Mouse (Mus musculus) liver, adult 2 months (tissue): ENCODE measurements around the gene Glis1. TPM values are rescaled to one million over a fixed set of nuclear protein-coding genes. Genes with fewer than 3 reads are reported as not detected.

Experiments used
- DNase-seq: peaks from one replicate; pipeline ENCODE4 v3.0.0-alpha.2; 2011; ENCODE audit warnings: low read depth, low spot score; ENCODE audit errors: extremely low read depth
- H3K27ac ChIP-seq: fragments of 200-500 bp; replicated peaks from 2 replicates; pipeline ENCODE4 v1.5.1; 2012; ENCODE audit warnings: low read depth, mild to moderate bottlenecking, control low read depth, inconsistent platforms, low read length; ENCODE audit not compliant: insufficient read depth
- H3K27me3 ChIP-seq: fragments of 200-500 bp; 2 replicates; pipeline ENCODE4 v1.6.1; 2012; ENCODE audit warnings: mild to moderate bottlenecking, moderate library complexity, low read length, inconsistent platforms; ENCODE audit not compliant: control insufficient read depth, insufficient read depth
- H3K36me3 ChIP-seq: fragments of 200-500 bp; 2 replicates; pipeline ENCODE4 v1.6.1; 2012; ENCODE audit warnings: low read length, inconsistent platforms; ENCODE audit not compliant: control insufficient read depth, insufficient read depth
- H3K4me1 ChIP-seq: fragments of 200-500 bp; 2 replicates; pipeline ENCODE4 v1.6.1; 2011; ENCODE audit warnings: low read length; ENCODE audit not compliant: control insufficient read depth, insufficient read depth
- H3K4me3 ChIP-seq: fragments of 200-500 bp; 2 replicates; pipeline ENCODE4 v1.5.1; 2011; ENCODE audit warnings: low read depth, mild to moderate bottlenecking, control low read depth, low read length, moderate library complexity; ENCODE audit not compliant: insufficient read depth
- H3K79me2 ChIP-seq: fragments of 200-500 bp; 2 replicates; pipeline ENCODE4 v1.6.1; 2012; ENCODE audit warnings: inconsistent platforms, mild to moderate bottlenecking, low read length, moderate library complexity; ENCODE audit not compliant: control insufficient read depth, insufficient read depth
- H3K9ac ChIP-seq: fragments of 200-500 bp; 2 replicates; pipeline ENCODE4 v1.6.1; 2012; ENCODE audit warnings: low read depth, mild to moderate bottlenecking, control low read depth, inconsistent platforms, low read length
- CTCF ChIP-seq: fragments of 200-500 bp; IDR thresholded peaks from 2 replicates; pipeline ENCODE4 v1.5.1; 2011; ENCODE audit warnings: low read depth, low read length, control low read depth
- POLR2A ChIP-seq: fragments of 200-500 bp; IDR thresholded peaks from 2 replicates; pipeline ENCODE4 v1.6.1; 2011; ENCODE audit warnings: low read length, control low read depth; ENCODE audit not compliant: insufficient read depth; ENCODE audit errors: extremely low read depth
- WGBS: fragments of 180-500 bp; shearing (Covaris S2); methylation state at CpG from one replicate; pipeline ENCODE4 v1.1.7; 2018; 5-methylcytosine and 5-hydroxymethylcytosine counted together
- polyA plus RNA-seq: library from polyadenylated mRNA; depleted of rRNA; stranded (reverse); fragments of >200 nt; gene quantifications from 2 replicates; pipeline ENCODE4 v1.2.3, GENCODE M21; 2012
- total RNA-seq: library from RNA; depleted of rRNA; stranded (reverse); fragments of >200 nt; gene quantifications from 2 replicates; pipeline ENCODE4 v1.2.3, GENCODE M21; 2014

Glis1 gene
- total and polyA plus RNA-seq, 2 experiments: 0.10 TPM; not detected in 1

DNA sequence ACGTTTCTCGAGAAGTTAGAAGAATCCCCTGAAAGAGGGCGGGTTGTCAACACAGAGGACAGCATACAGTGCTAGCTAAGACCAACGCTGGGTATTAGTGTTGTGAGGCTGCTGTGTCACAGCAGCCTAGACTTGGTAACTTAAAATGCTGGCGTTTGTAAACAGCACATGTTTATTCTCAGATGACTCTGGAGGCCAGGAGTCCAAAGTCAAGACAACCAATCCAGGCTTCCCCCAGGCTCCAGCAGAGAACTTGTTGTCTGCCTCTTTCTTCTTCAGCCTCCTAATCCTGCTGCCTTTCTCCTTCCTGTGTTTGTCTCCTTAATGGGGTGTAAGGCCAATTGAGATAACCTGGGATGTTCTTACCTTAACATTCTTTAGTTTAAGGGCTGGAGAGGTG is 110.5 kb downstream of the Glis1 start:
- Histone ChIP-seq H3K27ac (no peak overlapping the region), H3K27me3 (no peaks in the 10 kb centered on the region), H3K4me3 (no peak overlapping the region), H3K4me1 (peaks cover 5% of the 10 kb centered on the region), H3K9ac (no peak overlapping the region), H3K79me2 (no peaks in the 10 kb centered on the region), H3K36me3 (no peaks in the 10 kb centered on the region)
- TF ChIP-seq POLR2A (no peak), CTCF (no peak)
- 36% methylated on average over 5 of the region's 5 CpGs for WGBS
- peak; percentile 68 for DNase-seq

DNA sequence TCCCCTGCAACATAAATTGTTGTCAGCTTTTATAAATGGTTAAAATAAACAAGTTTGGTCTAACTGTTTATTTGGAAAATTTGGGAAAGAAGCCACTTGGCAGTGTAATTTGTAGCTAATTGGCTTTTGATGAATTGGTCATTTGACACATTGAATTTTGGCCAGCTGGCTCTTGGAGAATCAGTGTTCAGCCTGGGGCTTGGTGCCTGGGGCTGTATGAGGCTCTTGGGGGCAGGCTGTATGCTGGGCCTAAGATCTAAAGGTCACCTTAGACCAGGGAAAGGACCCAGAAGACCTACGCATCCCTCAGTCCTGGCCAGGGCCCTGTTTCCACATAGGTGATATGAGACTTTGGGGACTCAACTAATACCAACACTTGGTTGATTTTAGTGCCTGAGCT is 111.3 kb downstream of the Glis1 start:
- no peak overlapping the region for H3K4me3 ChIP-seq
- no peak overlapping the region for H3K9ac ChIP-seq
- no peak for TF ChIP-seq CTCF
- TF ChIP-seq POLR2A: no peak
- no peaks in the 10 kb centered on the region for H3K79me2 ChIP-seq
- H3K27ac ChIP-seq: no peak overlapping the region
- WGBS: 78% methylated on average over 1 of the region's 1 CpGs
- no peaks in the 10 kb centered on the region for H3K36me3 ChIP-seq
- DNase-seq: peak; percentile 26
- no peaks in the 10 kb centered on the region for H3K27me3 ChIP-seq
- H3K4me1 ChIP-seq: peaks cover 5% of the 10 kb centered on the region

DNA sequence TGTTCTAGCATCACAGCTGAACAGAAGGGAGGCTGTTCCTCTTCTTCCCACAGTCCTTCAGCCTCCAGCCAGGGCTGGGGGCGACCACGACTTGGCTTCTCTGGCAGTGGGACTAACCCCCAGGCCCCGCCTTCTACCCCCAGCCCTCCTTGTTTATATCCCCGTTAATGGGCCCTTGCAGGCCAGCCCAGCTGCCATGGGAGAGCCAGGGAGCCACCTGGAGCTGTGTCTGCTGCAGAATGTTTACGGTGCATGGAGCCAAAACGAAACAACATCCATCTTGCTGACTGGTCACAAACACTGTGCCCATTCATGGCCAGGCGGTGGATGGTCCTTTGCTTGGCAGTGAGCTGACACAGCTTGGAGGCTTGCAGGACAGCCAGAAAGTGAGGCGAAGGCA is 112.1 kb downstream of the Glis1 start:
- TF ChIP-seq CTCF (no peak), POLR2A (no peak)
- Histone ChIP-seq H3K9ac (no peak overlapping the region), H3K36me3 (no peaks in the 10 kb centered on the region), H3K79me2 (no peaks in the 10 kb centered on the region), H3K27ac (no peak overlapping the region), H3K27me3 (no peaks in the 10 kb centered on the region), H3K4me1 (peaks cover 5% of the 10 kb centered on the region), H3K4me3 (no peak overlapping the region)
- WGBS: 75% methylated on average over 8 of the region's 8 CpGs
- DNase-seq: no peak

DNA sequence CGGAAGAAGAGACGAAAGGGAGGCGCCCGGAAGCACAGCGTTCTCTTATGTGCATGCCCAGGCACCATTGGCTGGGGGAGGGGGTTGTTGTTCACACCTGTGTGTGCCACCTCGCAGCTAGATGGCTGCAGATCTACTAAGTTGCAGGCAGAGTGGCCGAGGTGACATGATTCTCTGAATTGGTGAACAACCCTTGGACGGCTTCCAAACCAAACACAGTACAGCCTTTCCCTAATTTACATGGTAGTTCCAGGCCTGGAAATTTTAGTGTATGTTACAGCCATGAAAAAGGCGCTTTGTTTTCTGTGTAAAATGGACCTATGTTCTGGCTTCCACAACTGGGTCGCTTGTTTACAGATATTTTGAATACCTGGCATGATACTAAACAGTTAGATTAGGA is 115.7 kb downstream of the Glis1 start:
- TF ChIP-seq CTCF (no peak), POLR2A (no peak)
- H3K9ac ChIP-seq: no peak overlapping the region
- DNase-seq: no peak
- no peaks in the 10 kb centered on the region for H3K27me3 ChIP-seq
- no peaks in the 10 kb centered on the region for H3K79me2 ChIP-seq
- H3K36me3 ChIP-seq: no peaks in the 10 kb centered on the region
- no peak overlapping the region for H3K4me3 ChIP-seq
- WGBS: 68% methylated on average over 10 of the region's 10 CpGs
- H3K27ac ChIP-seq: no peak overlapping the region
- H3K4me1 ChIP-seq: peaks cover under 1% of the 10 kb centered on the region; the same call in 1 of the 2 replicates

DNA sequence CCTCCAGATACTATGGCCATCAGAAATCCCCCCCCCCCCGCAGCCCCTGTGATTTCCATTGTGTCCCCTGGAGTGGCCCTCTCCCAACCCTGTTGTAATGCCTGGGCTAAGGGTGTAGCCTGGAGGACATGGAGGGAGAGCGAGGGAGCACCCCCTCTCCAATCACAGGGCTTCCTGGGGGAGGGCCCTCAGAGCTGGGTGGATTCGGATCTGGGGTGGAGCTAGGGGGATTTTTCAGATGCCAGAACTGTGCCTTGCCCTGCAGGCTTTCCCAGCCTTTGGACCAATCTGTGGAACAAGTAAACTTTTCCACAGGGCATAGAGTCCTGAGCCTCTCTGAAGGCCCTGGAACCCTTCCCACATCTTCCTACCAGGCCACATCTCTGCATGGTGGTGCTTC is 116.2 kb downstream of the Glis1 start:
- 83% methylated on average over 3 of the region's 3 CpGs for WGBS
- no peaks in the 10 kb centered on the region for H3K36me3 ChIP-seq
- H3K4me3 ChIP-seq: no peak overlapping the region
- no peak overlapping the region for H3K9ac ChIP-seq
- H3K27me3 ChIP-seq: 0 out of 2 replicates have a peak, but pooled peaks cover 3% of the 10 kb centered on the region
- H3K27ac ChIP-seq: no peak overlapping the region
- TF ChIP-seq CTCF (no peak), POLR2A (no peak)
- no peaks in the 10 kb centered on the region for H3K79me2 ChIP-seq
- no peak for DNase-seq
- no peaks in the 10 kb centered on the region for H3K4me1 ChIP-seq

DNA sequence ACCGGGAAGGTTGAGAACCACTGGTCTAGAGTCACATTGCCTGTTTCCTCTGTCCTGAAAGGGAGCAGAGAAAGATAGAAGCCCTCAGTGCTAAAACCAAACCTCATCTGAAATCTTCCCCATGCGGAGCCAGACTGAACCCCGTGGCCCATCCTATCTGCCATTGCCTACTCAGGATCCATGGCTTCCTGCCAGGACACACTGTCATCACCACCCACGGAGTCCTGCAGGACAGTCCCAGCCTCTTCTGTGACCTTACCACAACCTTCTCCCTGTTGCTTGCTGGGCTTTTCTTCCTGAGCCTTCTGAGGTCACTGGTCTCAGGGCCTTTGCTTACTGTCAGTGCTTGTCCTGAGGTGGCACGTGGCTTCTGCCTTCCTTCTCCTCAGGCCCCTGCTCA is 118.3 kb downstream of the Glis1 start:
- Histone ChIP-seq H3K27me3 (0 out of 2 replicates have a peak, but pooled peaks cover 3% of the 10 kb centered on the region), H3K4me3 (no peak overlapping the region), H3K79me2 (no peaks in the 10 kb centered on the region), H3K9ac (no peak overlapping the region), H3K27ac (no peak overlapping the region), H3K4me1 (no peaks in the 10 kb centered on the region), H3K36me3 (no peaks in the 10 kb centered on the region)
- no peak for DNase-seq
- WGBS: 46% methylated on average over 5 of the region's 5 CpGs
- no peak for TF ChIP-seq CTCF
- TF ChIP-seq POLR2A: no peak
